Mouse (Mus musculus) bone marrow macrophage, adult 2 months (primary cell): ENCODE data around the gene Ddx49. TPM values are rescaled to one million over a fixed set of nuclear protein-coding genes. Genes with fewer than 3 reads are reported as not detected.

Experiments
- H3K27ac ChIP-seq: 2 replicates; pipeline ENCODE4 v1.5.1; 2012; ENCODE audit warnings: low read depth, low read length; ENCODE audit not compliant: insufficient read depth
- H3K4me1 ChIP-seq: 2 replicates; pipeline ENCODE4 v1.6.1; 2012; ENCODE audit warnings: low read length; ENCODE audit not compliant: control insufficient read depth, insufficient read depth
- H3K4me3 ChIP-seq: 2 replicates; pipeline ENCODE4 v1.5.1; 2012; ENCODE audit warnings: mild to moderate bottlenecking, low read length, moderate library complexity; ENCODE audit not compliant: insufficient read depth
- CTCF ChIP-seq: IDR thresholded peaks from 2 replicates; pipeline ENCODE4 v1.5.1; 2012; ENCODE audit warnings: low read depth, mild to moderate bottlenecking, low read length, moderate library complexity
- POLR2A ChIP-seq: IDR thresholded peaks from 2 replicates; pipeline ENCODE4 v1.6.1; 2012; ENCODE audit warnings: mild to moderate bottlenecking, low read depth, low read length, borderline replicate concordance
- polyA plus RNA-seq: library from polyadenylated mRNA; stranded (reverse); fragments of >200 nt; gene quantifications from 2 replicates; pipeline ENCODE4 v1.2.4, GENCODE M21; 2012; ENCODE audit not compliant: missing spikeins, insufficient read depth, insufficient read length

The Ddx49 gene
- polyA plus RNA-seq: 23.9 and 24.3 TPM in 2 replicates

GRCm38 (mm10) chr8:70302358-70302890, at the start of gene Ddx49, which contains the start of gene Cope:
Gene Ddx49 (minus strand): TSS chr8:70302489.
Gene Cope (plus strand): TSS chr8:70302518.
- peaks cover 8% of the 10 kb centered on the region for H3K4me1 ChIP-seq
- H3K27ac ChIP-seq: peak within 1 kb of the TSS; percentile 51
- peak within 1 kb of the TSS; percentile 92 for H3K4me3 ChIP-seq
- TF ChIP-seq POLR2A: no peak
- TF ChIP-seq CTCF: no peak

GRCm38 (mm10) chr8:70352000-70352384, 49.7 kb upstream of the Ddx49 start:
- Histone ChIP-seq H3K4me1 (peaks cover 50% of the 10 kb centered on the region), H3K4me3 (peak overlapping the region; percentile 81), H3K27ac (no peak overlapping the region)
- no peak for TF ChIP-seq CTCF
- no peak for TF ChIP-seq POLR2A

- TF ChIP-seq POLR2A (no peak), CTCF (no peak)
- Histone ChIP-seq H3K4me1 (peaks cover 46% of the 10 kb centered on the region), H3K4me3 (peak overlapping the region; percentile 81), H3K27ac (no peak overlapping the region)
Measured at GRCm38 (mm10) chr8:70351035-70351999, 49.0 kb upstream of the Ddx49 start.

- Histone ChIP-seq H3K4me1 (peaks cover 30% of the 10 kb centered on the region), H3K4me3 (no peak overlapping the region), H3K27ac (no peak overlapping the region)
- TF ChIP-seq POLR2A (no peak), CTCF (no peak)
Measured at GRCm38 (mm10) chr8:70347860-70348420, 45.7 kb upstream of the Ddx49 start.

GRCm38 (mm10) chr8:70347443-70347842, 45.2 kb upstream of the Ddx49 start:
- Histone ChIP-seq H3K4me1 (peaks cover 35% of the 10 kb centered on the region), H3K4me3 (no peak overlapping the region), H3K27ac (no peak overlapping the region)
- TF ChIP-seq POLR2A (no peak), CTCF (no peak)

- Histone ChIP-seq H3K27ac (no peak overlapping the region), H3K4me3 (no peak overlapping the region), H3K4me1 (peaks cover 28% of the 10 kb centered on the region)
- no peak for TF ChIP-seq CTCF
- TF ChIP-seq POLR2A: no peak
Measured at GRCm38 (mm10) chr8:70344279-70344678, 42.0 kb upstream of the Ddx49 start.

GRCm38 (mm10) chr8:70343696-70344095, 41.4 kb upstream of the Ddx49 start:
- no peak overlapping the region for H3K27ac ChIP-seq
- no peak for TF ChIP-seq POLR2A
- TF ChIP-seq CTCF: peak; percentile 46
- H3K4me1 ChIP-seq: peaks cover 28% of the 10 kb centered on the region
- no peak overlapping the region for H3K4me3 ChIP-seq

GRCm38 (mm10) chr8:70343076-70343475, 40.8 kb upstream of the Ddx49 start:
- peaks cover 23% of the 10 kb centered on the region for H3K4me1 ChIP-seq
- TF ChIP-seq CTCF (no peak), POLR2A (no peak)
- H3K4me3 ChIP-seq: no peak overlapping the region
- H3K27ac ChIP-seq: no peak overlapping the region

GRCm38 (mm10) chr8:70342007-70342406, 39.7 kb upstream of the Ddx49 start:
- H3K27ac ChIP-seq: peak overlapping the region; percentile 37
- no peak overlapping the region for H3K4me3 ChIP-seq
- TF ChIP-seq POLR2A (no peak), CTCF (no peak)
- H3K4me1 ChIP-seq: peaks cover 16% of the 10 kb centered on the region

- Histone ChIP-seq H3K4me1 (peaks cover 16% of the 10 kb centered on the region), H3K4me3 (no peak overlapping the region), H3K27ac (no peak overlapping the region)
- TF ChIP-seq CTCF: no peak
- TF ChIP-seq POLR2A: no peak
Measured at GRCm38 (mm10) chr8:70340659-70341058, 38.4 kb upstream of the Ddx49 start.
